ENCODE assay signal across 9 mouse cellular contexts in genomic region chr12:111933032-111933704, GRCm38 (mm10). TPM values are rescaled to one million over a fixed set of nuclear protein-coding genes. Genes with fewer than 3 reads are reported as not detected.
DNase-seq lines count a peak whose midpoint lies in the region; ATAC-seq and TF ChIP-seq lines count a peak whose summit lies in the region.
"Had no signal": no experiment of that assay in that cellular context is flagged by ENCODE, and none has a peak within 500 bp of the region (broad histone marks: within the 10 kb centered on the region; RNA-seq: fewer than 3 reads in every experiment).

No protein-coding gene starts in this region.

- peak; percentile 67 for ATAC-seq in heart, postnatal 0 days (ENCODE audit: insufficient read depth, low read depth)

- TF ChIP-seq EP300 in heart, postnatal 0 days (IDR thresholded peaks at IDR 0.05; ENCODE audit: low read depth) = no peak

- no peak for TF ChIP-seq CTCF in heart, postnatal 0 days (IDR thresholded peaks at IDR 0.05; ENCODE audit: low read depth)

- H3K4me1 ChIP-seq in heart, postnatal 0 days (ENCODE audit: control insufficient read depth, insufficient read depth) = peaks cover 31% of the 10 kb centered on the region

- no peaks in the 10 kb centered on the region for H3K27me3 ChIP-seq in heart, postnatal 0 days (ENCODE audit: control insufficient read depth, insufficient read depth, low read length)

- no peak overlapping the region for H3K4me3 ChIP-seq in heart, postnatal 0 days (ENCODE audit: low read depth, low read length)
- H3K4me3 ChIP-seq: erythroblast, embryonic 14.5 days had no signal

- DNase-seq in ovary, postnatal 36 days (ENCODE audit: low spot score) = peak; percentile 57
- DNase-seq in ovary, postnatal 14 days (ENCODE audit: low spot score) = no peak
- peak; percentile 52 for DNase-seq in heart, postnatal 0 days (ENCODE audit: low spot score)
- peak; percentile 64 for DNase-seq in liver
- peak; percentile 42 for DNase-seq in skeletal muscle tissue, adult 2 months (ENCODE audit: low read depth, low spot score)
- no peak for DNase-seq in cerebellum, adult 11 months
- no peak for DNase-seq in left cerebral cortex, adult 18-20 months (ENCODE audit: low spot score in 2 of 2)
- no peak for DNase-seq in cerebellum, adult 18-20 months

- 52% methylated on average over 11 of the region's 11 CpGs for WGBS in heart, postnatal 0 days

- H3K4me2 ChIP-seq in heart, postnatal 0 days (ENCODE audit: low read depth, low read length) = no peak overlapping the region

- peak overlapping the region; percentile 18; the same call in 1 of the 2 replicates for H3K27ac ChIP-seq in heart, postnatal 0 days (ENCODE audit: low read depth)

- H3K36me3 ChIP-seq in heart, postnatal 0 days (replicated peaks; ENCODE audit: control insufficient read depth, insufficient read depth, low read length) = no peaks in the 10 kb centered on the region

- H3K9me3 ChIP-seq in heart, postnatal 0 days (replicated peaks; ENCODE audit: control insufficient read depth, low read length) = no peaks in the 10 kb centered on the region

- H3K9ac ChIP-seq in heart, postnatal 0 days (replicated peaks; ENCODE audit: low read depth, low read length) = no peak overlapping the region

RNA-seq across cellular contexts. Expression of gene Ppp1r13b, which starts 25.3 kb away (rescaled TPM):
- 18.2 TPM in 2 replicates for total RNA-seq in heart, postnatal 0 days (2014; rRNA removed; ENCODE audit: low replicate concordance)
- polyA plus RNA-seq in heart, postnatal 0 days (2015; fragmentation: Nextera tagmentation; extraction: Ambion mirVana) = 9.9 and 11.2 TPM in 2 replicates
- total RNA-seq in left cerebral cortex, adult 18-20 months (2021) = 10 to 100 TPM; 58.8 to 67.3 TPM

RNA-seq across cellular contexts. Expression of gene Atp5mpl, which starts 33.6 kb away (rescaled TPM):
- total RNA-seq in heart, postnatal 0 days (2014; rRNA removed; ENCODE audit: low replicate concordance) = 727 and 889 TPM in 2 replicates
- 3,038 and 3,095 TPM in 2 replicates for polyA plus RNA-seq in heart, postnatal 0 days (2015; fragmentation: Nextera tagmentation; extraction: Ambion mirVana)
- total RNA-seq in left cerebral cortex, adult 18-20 months (2021) = 100 to 1,000 TPM; 353 to 384 TPM

RNA-seq across cellular contexts. Expression of gene Tdrd9, which starts 38.2 kb away (rescaled TPM):
- total RNA-seq in heart, postnatal 0 days (2014; rRNA removed; ENCODE audit: low replicate concordance) = 0.04 TPM in 1 of 2 replicates, not detected in the other
- 0.11 and 0.27 TPM in 2 replicates for polyA plus RNA-seq in heart, postnatal 0 days (2015; fragmentation: Nextera tagmentation; extraction: Ambion mirVana)
- total RNA-seq in left cerebral cortex, adult 18-20 months (2021) = under 1 TPM; 0.26 to 0.33 TPM
- polyA plus RNA-seq: erythroblast, embryonic 14.5 days had no signal

RNA-seq across cellular contexts. Expression of gene Rd3l, which starts 47.9 kb away (rescaled TPM):
- total RNA-seq in heart, postnatal 0 days (2014; rRNA removed; ENCODE audit: low replicate concordance) = not detected in 2 replicates
- polyA plus RNA-seq in heart, postnatal 0 days (2015; fragmentation: Nextera tagmentation; extraction: Ambion mirVana) = 0.55 and 0.77 TPM in 2 replicates
- total RNA-seq in left cerebral cortex, adult 18-20 months (2021) = under 1 TPM in 1 of 2 experiments, not detected in 1; 0.37 TPM
- polyA plus RNA-seq: erythroblast, embryonic 14.5 days had no signal

Comparison
In these comparisons a context has a peak if more than half of its experiments do, and no peak if none do; other contexts are left out.
1. DNase-seq: peak in ovary, postnatal 36 days (single experiment), heart, postnatal 0 days (single experiment), liver (single experiment) and skeletal muscle tissue, adult 2 months (single experiment); none in ovary, postnatal 14 days (single experiment), cerebellum, adult 11 months (single experiment), left cerebral cortex, adult 18-20 months (0 of 2) and cerebellum, adult 18-20 months (0 of 2).